Mouse (Mus musculus) liver, embryonic 16.5 days (tissue): ENCODE measurements around the gene Adra2c. TPM values are rescaled to one million over a fixed set of nuclear protein-coding genes. Genes with fewer than 3 reads are reported as not detected.

Experiments
- ATAC-seq: fragments of 200-750 bp; cut with Nextera tagmentation; 2 replicates; pipeline ENCODE4 v1.8.0; 2017; ENCODE audit warnings: low read depth, mild to moderate bottlenecking, moderate number of reproducible peaks, moderate library complexity
- H3K27ac ChIP-seq: fragments of 300-500 bp; sonication (generic); 2 replicates; pipeline ENCODE4 v1.5.1; 2014; ENCODE audit warnings: mild to moderate bottlenecking, low read length
- H3K27me3 ChIP-seq: fragments of 300-500 bp; sonication (generic); 2 replicates; pipeline ENCODE4 v1.6.1; 2014; ENCODE audit warnings: low read depth, low read length, mixed read lengths; ENCODE audit not compliant: control insufficient read depth, insufficient read depth
- H3K36me3 ChIP-seq: fragments of 300-500 bp; sonication (generic); 2 replicates; pipeline ENCODE4 v1.6.1; 2014; ENCODE audit warnings: mild to moderate bottlenecking; ENCODE audit not compliant: control insufficient read depth, insufficient read depth
- H3K4me1 ChIP-seq: fragments of 300-500 bp; sonication (generic); 2 replicates; pipeline ENCODE4 v1.6.1; 2014; ENCODE audit warnings: low read depth, low read length, mixed read lengths; ENCODE audit not compliant: control insufficient read depth
- H3K4me2 ChIP-seq: fragments of 300-500 bp; sonication (generic); 2 replicates; pipeline ENCODE4 v1.6.1; 2014; ENCODE audit warnings: low read depth, low read length, mixed read lengths
- H3K4me3 ChIP-seq: fragments of 300-500 bp; sonication (generic); 2 replicates; pipeline ENCODE4 v1.5.1; 2014; ENCODE audit warnings: low read depth, mild to moderate bottlenecking, low read length
- H3K9ac ChIP-seq: fragments of 300-500 bp; sonication (generic); 2 replicates; pipeline ENCODE4 v1.6.1; 2014; ENCODE audit warnings: low read depth, low read length
- H3K9me3 ChIP-seq: fragments of 300-500 bp; sonication (generic); replicated peaks from 2 replicates; pipeline ENCODE4 v1.6.1; 2016; ENCODE audit warnings: low read length; ENCODE audit not compliant: control insufficient read depth
- WGBS: fragments of 180-500 bp; shearing (Covaris S2); extraction: QIAGEN DNeasy Blood & Tissue Kit; methylation state at CpG from one replicate; pipeline ENCODE4 v1.1.7; 2014; ENCODE audit not compliant: insufficient replicate concordance; 5-methylcytosine and 5-hydroxymethylcytosine counted together
- polyA plus RNA-seq: library from polyadenylated mRNA; unstranded; fragments of >200 nt; fragmentation: Nextera tagmentation; extraction: Ambion mirVana; gene quantifications from 2 replicates; pipeline ENCODE4 v1.2.1, GENCODE M21; 2015

Gene Adra2c
- polyA plus RNA-seq, result not detected in 2 replicates

GRCm38 (mm10) chr5:35278019-35278418 is at the start of gene Adra2c:
Gene Adra2c (plus strand): TSS chr5:35278319.
- Histone ChIP-seq H3K4me1 (no peaks in the 10 kb centered on the region), H3K9me3 (no peaks in the 10 kb centered on the region), H3K36me3 (no peaks in the 10 kb centered on the region), H3K9ac (no peak within 1 kb of the TSS), H3K27me3 (peaks cover 66% of the 10 kb centered on the region), H3K4me3 (peak within 1 kb of the TSS; percentile 12; the same call in 1 of the 2 replicates), H3K4me2 (peak within 1 kb of the TSS; percentile 17), H3K27ac (no peak within 1 kb of the TSS)
- ATAC-seq, result no peak
- WGBS, result 34% methylated on average over 3 of the region's 3 CpGs

- Histone ChIP-seq H3K4me2 (no peak overlapping the region), H3K4me3 (no peak overlapping the region), H3K4me1 (no peaks in the 10 kb centered on the region), H3K9ac (no peak overlapping the region), H3K36me3 (no peaks in the 10 kb centered on the region), H3K27ac (no peak overlapping the region), H3K9me3 (no peaks in the 10 kb centered on the region), H3K27me3 (no peaks in the 10 kb centered on the region)
- ATAC-seq, result no peak
- WGBS, result 52% methylated on average over 4 of the region's 4 CpGs
Observed at GRCm38 (mm10) chr5:35233142-35233541, 45.0 kb upstream of the Adra2c start.

GRCm38 (mm10) chr5:35237757-35238156 is 40.4 kb upstream of the Adra2c start:
- Histone ChIP-seq H3K4me3 (no peak overlapping the region), H3K9me3 (no peaks in the 10 kb centered on the region), H3K36me3 (no peaks in the 10 kb centered on the region), H3K4me1 (no peaks in the 10 kb centered on the region), H3K4me2 (no peak overlapping the region), H3K9ac (no peak overlapping the region), H3K27ac (no peak overlapping the region), H3K27me3 (no peaks in the 10 kb centered on the region)
- ATAC-seq, result no peak
- WGBS, result 59% methylated on average over 4 of the region's 4 CpGs

- WGBS, result 44% methylated on average over 2 of the region's 2 CpGs
- ATAC-seq, result no peak
- no peak overlapping the region for H3K27ac ChIP-seq
- H3K9me3 ChIP-seq, result no peaks in the 10 kb centered on the region
- no peak overlapping the region for H3K4me3 ChIP-seq
- H3K27me3 ChIP-seq, result no peaks in the 10 kb centered on the region
- H3K4me1 ChIP-seq, result no peaks in the 10 kb centered on the region
- H3K36me3 ChIP-seq, result no peaks in the 10 kb centered on the region
- no peak overlapping the region for H3K4me2 ChIP-seq
- H3K9ac ChIP-seq, result no peak overlapping the region
Observed at GRCm38 (mm10) chr5:35238627-35239026, 39.5 kb upstream of the Adra2c start.

GRCm38 (mm10) chr5:35241556-35241955 is 36.6 kb upstream of the Adra2c start:
- Histone ChIP-seq H3K27ac (no peak overlapping the region), H3K9me3 (no peaks in the 10 kb centered on the region), H3K36me3 (no peaks in the 10 kb centered on the region), H3K4me2 (no peak overlapping the region), H3K9ac (no peak overlapping the region), H3K27me3 (no peaks in the 10 kb centered on the region), H3K4me3 (no peak overlapping the region), H3K4me1 (no peaks in the 10 kb centered on the region)
- ATAC-seq, result no peak
- WGBS, result 39% methylated on average over 3 of the region's 3 CpGs

- Histone ChIP-seq H3K9ac (no peak overlapping the region), H3K4me1 (no peaks in the 10 kb centered on the region), H3K9me3 (no peaks in the 10 kb centered on the region), H3K27me3 (no peaks in the 10 kb centered on the region), H3K27ac (no peak overlapping the region), H3K4me2 (no peak overlapping the region), H3K4me3 (no peak overlapping the region), H3K36me3 (no peaks in the 10 kb centered on the region)
- no peak for ATAC-seq
- 8% methylated on average over 1 of the region's 1 CpGs for WGBS
Observed at GRCm38 (mm10) chr5:35244204-35244603, 33.9 kb upstream of the Adra2c start.

- no peak overlapping the region for H3K4me2 ChIP-seq
- no peak overlapping the region for H3K9ac ChIP-seq
- H3K36me3 ChIP-seq, result no peaks in the 10 kb centered on the region
- H3K27me3 ChIP-seq, result no peaks in the 10 kb centered on the region
- H3K4me3 ChIP-seq, result no peak overlapping the region
- no peak for ATAC-seq
- no peaks in the 10 kb centered on the region for H3K4me1 ChIP-seq
- H3K27ac ChIP-seq, result no peak overlapping the region
- WGBS, result 42% methylated on average over 11 of the region's 11 CpGs
- no peaks in the 10 kb centered on the region for H3K9me3 ChIP-seq
Observed at GRCm38 (mm10) chr5:35245555-35246273, 32.4 kb upstream of the Adra2c start.

GRCm38 (mm10) chr5:35254964-35255716 is 23.0 kb upstream of the Adra2c start:
- WGBS, result 45% methylated on average over 5 of the region's 5 CpGs
- Histone ChIP-seq H3K4me3 (no peak overlapping the region), H3K9me3 (no peaks in the 10 kb centered on the region), H3K27me3 (no peaks in the 10 kb centered on the region), H3K4me1 (no peaks in the 10 kb centered on the region), H3K4me2 (no peak overlapping the region), H3K9ac (no peak overlapping the region), H3K36me3 (no peaks in the 10 kb centered on the region), H3K27ac (no peak overlapping the region)
- no peak for ATAC-seq

- Histone ChIP-seq H3K4me3 (no peak overlapping the region), H3K9me3 (no peaks in the 10 kb centered on the region), H3K4me2 (no peak overlapping the region), H3K36me3 (no peaks in the 10 kb centered on the region), H3K4me1 (no peaks in the 10 kb centered on the region), H3K9ac (no peak overlapping the region), H3K27ac (no peak overlapping the region), H3K27me3 (no peaks in the 10 kb centered on the region)
- no peak for ATAC-seq
- 6% methylated on average over 4 of the region's 4 CpGs for WGBS
Observed at GRCm38 (mm10) chr5:35263716-35264115, 14.4 kb upstream of the Adra2c start.
